Mouse (Mus musculus): ENCODE data around the gene Cyp24a1. TPM values are rescaled to one million over a fixed set of nuclear protein-coding genes. Genes with fewer than 3 reads are reported as not detected.
"Not testable (repeated sequence)": the region's sequence is repeated elsewhere in the genome, so short reads cannot be mapped to it uniquely, and the experiment has no call there.

The Cyp24a1 gene
- polyA plus RNA-seq, 1 experiment, result 29.2 TPM

- Histone ChIP-seq H3K4me3 (ENCODE audit: insufficient read depth, low read depth, low read length) (no peak overlapping the region), H3K27ac (ENCODE audit: insufficient read depth, low read depth, low read length) (no peak overlapping the region), H3K4me1 (ENCODE audit: control insufficient read depth, insufficient read depth, low read length) (peaks cover 20% of the 10 kb centered on the region), H3K36me3 (ENCODE audit: control insufficient read depth, insufficient read depth, low read length) (no peaks in the 10 kb centered on the region), H3K27me3 (replicated peaks; ENCODE audit: control insufficient read depth, insufficient read depth, low read length) (no peaks in the 10 kb centered on the region)
- TF ChIP-seq CTCF (conservative IDR thresholded peaks at IDR 0.05; ENCODE audit: insufficient read depth, insufficient read length, low read depth, low read length), result no peak
- no peak for TF ChIP-seq POLR2A (IDR thresholded peaks at IDR 0.05; ENCODE audit: low read depth, low read length)
- WGBS, result 21% methylated on average over 4 of the region's 4 CpGs
- DNase-seq, result peak; percentile 81
Observed at GRCm38 (mm10) chr2:170464817-170465216, 32.1 kb downstream of the Cyp24a1 start.

DNA sequence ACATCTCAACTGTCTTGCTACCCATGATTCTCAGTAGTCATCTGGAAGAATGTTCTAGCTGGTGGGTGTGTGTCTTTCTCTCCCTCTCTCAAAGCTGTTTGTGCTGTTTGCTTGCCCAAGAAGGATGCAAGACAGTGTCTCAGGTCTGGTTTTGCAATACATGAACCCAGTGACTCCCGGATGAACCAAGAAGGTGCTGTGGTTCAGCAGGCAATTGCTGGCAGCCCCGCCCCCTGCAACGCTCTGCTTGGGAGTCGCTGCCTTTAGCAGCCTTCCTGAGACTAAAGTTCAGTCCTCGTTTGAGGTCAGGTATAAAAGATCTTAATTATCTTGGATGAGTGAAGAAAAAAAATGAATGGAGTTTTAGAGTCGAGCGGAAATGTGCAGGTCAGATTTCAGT lies 35.3 kb downstream of the Cyp24a1 start:
- Histone ChIP-seq H3K27ac (ENCODE audit: insufficient read depth, low read depth, low read length) (peak overlapping the region; percentile 74; the same call in 1 of the 2 replicates), H3K4me1 (ENCODE audit: control insufficient read depth, insufficient read depth, low read length) (peaks cover 20% of the 10 kb centered on the region; the same call in 1 of the 2 replicates), H3K36me3 (ENCODE audit: control insufficient read depth, insufficient read depth, low read length) (no peaks in the 10 kb centered on the region), H3K27me3 (replicated peaks; ENCODE audit: control insufficient read depth, insufficient read depth, low read length) (no peaks in the 10 kb centered on the region), H3K4me3 (ENCODE audit: insufficient read depth, low read depth, low read length) (no peak overlapping the region)
- TF ChIP-seq POLR2A (IDR thresholded peaks at IDR 0.05; ENCODE audit: low read depth, low read length), result no peak
- no peak for TF ChIP-seq CTCF (conservative IDR thresholded peaks at IDR 0.05; ENCODE audit: insufficient read depth, insufficient read length, low read depth, low read length)
- WGBS, result 29% methylated on average over 7 of the region's 7 CpGs
- DNase-seq, result peak; percentile 92

- 0 out of 2 replicates have a peak overlapping the region, but pooled peaks have one; percentile 5 for H3K27ac ChIP-seq (ENCODE audit: insufficient read depth, low read depth, low read length)
- H3K36me3 ChIP-seq (ENCODE audit: control insufficient read depth, insufficient read depth, low read length), result no peaks in the 10 kb centered on the region
- peak; percentile 91 for DNase-seq
- H3K4me3 ChIP-seq (ENCODE audit: insufficient read depth, low read depth, low read length), result no peak overlapping the region
- 27% methylated on average over 9 of the region's 9 CpGs for WGBS
- no peaks in the 10 kb centered on the region for H3K27me3 ChIP-seq (replicated peaks; ENCODE audit: control insufficient read depth, insufficient read depth, low read length)
- TF ChIP-seq POLR2A (IDR thresholded peaks at IDR 0.05; ENCODE audit: low read depth, low read length) (no peak), CTCF (conservative IDR thresholded peaks at IDR 0.05; ENCODE audit: insufficient read depth, insufficient read length, low read depth, low read length) (no peak)
- H3K4me1 ChIP-seq (ENCODE audit: control insufficient read depth, insufficient read depth, low read length), result peaks cover 17% of the 10 kb centered on the region; the same call in 1 of the 2 replicates
Observed at GRCm38 (mm10) chr2:170459805-170460204, 37.1 kb downstream of the Cyp24a1 start.

DNA sequence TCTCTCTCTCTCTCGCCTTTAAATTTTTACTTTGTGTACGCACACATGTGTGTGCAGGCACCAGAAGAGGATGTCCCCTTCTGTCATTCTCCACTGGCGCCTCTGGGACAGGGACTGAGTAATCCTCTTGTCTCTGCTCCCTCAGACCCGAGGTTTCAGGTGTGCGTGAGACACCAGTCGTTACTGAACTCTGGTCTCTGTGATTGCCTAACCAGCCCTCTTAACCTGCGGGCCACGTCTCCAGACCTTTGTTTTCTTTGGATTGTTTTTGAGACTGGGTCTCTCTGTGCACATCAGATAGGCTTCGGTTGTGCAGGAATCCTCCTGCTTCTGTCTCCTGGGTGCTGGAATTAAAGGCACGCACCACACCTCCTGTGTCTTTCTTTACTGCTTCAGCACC lies 37.8 kb downstream of the Cyp24a1 start:
- Histone ChIP-seq H3K4me3 (ENCODE audit: insufficient read depth, low read depth, low read length) (no peak overlapping the region), H3K27me3 (replicated peaks; ENCODE audit: control insufficient read depth, insufficient read depth, low read length) (no peaks in the 10 kb centered on the region), H3K27ac (ENCODE audit: insufficient read depth, low read depth, low read length) (0 out of 2 replicates have a peak overlapping the region, but pooled peaks have one; percentile 5), H3K4me1 (ENCODE audit: control insufficient read depth, insufficient read depth, low read length) (peaks cover 17% of the 10 kb centered on the region; the same call in 1 of the 2 replicates), H3K36me3 (ENCODE audit: control insufficient read depth, insufficient read depth, low read length) (no peaks in the 10 kb centered on the region)
- WGBS, result 64% methylated on average over 10 of the region's 10 CpGs
- peak; percentile 36 for DNase-seq
- TF ChIP-seq POLR2A (IDR thresholded peaks at IDR 0.05; ENCODE audit: low read depth, low read length), result no peak
- no peak for TF ChIP-seq CTCF (conservative IDR thresholded peaks at IDR 0.05; ENCODE audit: insufficient read depth, insufficient read length, low read depth, low read length)

- H3K27me3 ChIP-seq (replicated peaks; ENCODE audit: control insufficient read depth, insufficient read depth, low read length); H3K4me1 ChIP-seq (ENCODE audit: control insufficient read depth, insufficient read depth, low read length); DNase-seq; H3K27ac ChIP-seq (ENCODE audit: insufficient read depth, low read depth, low read length); H3K36me3 ChIP-seq (ENCODE audit: control insufficient read depth, insufficient read depth, low read length); H3K4me3 ChIP-seq (ENCODE audit: insufficient read depth, low read depth, low read length): not testable (repeated sequence)
- WGBS, result 40% methylated on average over 3 of the region's 4 CpGs
Observed at GRCm38 (mm10) chr2:170453809-170454208, 43.1 kb downstream of the Cyp24a1 start.

- no peaks in the 10 kb centered on the region for H3K36me3 ChIP-seq (ENCODE audit: control insufficient read depth, insufficient read depth, low read length)
- no peaks in the 10 kb centered on the region for H3K27me3 ChIP-seq (replicated peaks; ENCODE audit: control insufficient read depth, insufficient read depth, low read length)
- no peaks in the 10 kb centered on the region; the same call in 1 of the 2 replicates for H3K4me1 ChIP-seq (ENCODE audit: control insufficient read depth, insufficient read depth, low read length)
- WGBS, result 4% methylated on average over 9 of the region's 9 CpGs
- peak; percentile 89 for DNase-seq
- H3K27ac ChIP-seq (ENCODE audit: insufficient read depth, low read depth, low read length), result no peak overlapping the region
- H3K4me3 ChIP-seq (ENCODE audit: insufficient read depth, low read depth, low read length), result no peak overlapping the region
- TF ChIP-seq POLR2A (IDR thresholded peaks at IDR 0.05; ENCODE audit: low read depth, low read length), result no peak
- peak; percentile 99 for TF ChIP-seq CTCF (conservative IDR thresholded peaks at IDR 0.05; ENCODE audit: insufficient read depth, insufficient read length, low read depth, low read length)
Observed at GRCm38 (mm10) chr2:170450933-170451332, 46.0 kb downstream of the Cyp24a1 start.

DNA sequence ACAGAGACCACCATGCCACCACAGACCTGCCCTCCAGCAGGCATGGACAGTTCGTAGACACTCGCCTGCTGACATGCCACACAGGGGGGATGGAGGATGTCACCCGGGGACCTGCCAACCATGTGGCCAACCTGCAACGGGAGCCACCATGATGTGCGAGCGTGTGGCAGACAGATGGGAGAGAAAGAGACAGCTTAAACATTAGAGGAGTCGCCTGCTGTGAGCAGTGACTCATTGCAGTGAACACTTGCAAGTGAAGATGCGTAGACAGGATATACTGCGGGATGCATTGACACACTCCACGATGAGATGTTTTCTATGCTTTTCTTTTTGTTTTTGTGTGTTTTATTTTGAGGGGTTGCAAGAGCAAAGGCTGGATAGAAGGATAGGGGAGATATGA lies 49.3 kb downstream of the Cyp24a1 start:
- H3K4me1 ChIP-seq (ENCODE audit: control insufficient read depth, insufficient read depth, low read length), result no peaks in the 10 kb centered on the region; the same call in 1 of the 2 replicates
- DNase-seq, result no peak
- no peak overlapping the region for H3K27ac ChIP-seq (ENCODE audit: insufficient read depth, low read depth, low read length)
- no peaks in the 10 kb centered on the region for H3K27me3 ChIP-seq (replicated peaks; ENCODE audit: control insufficient read depth, insufficient read depth, low read length)
- H3K4me3 ChIP-seq (ENCODE audit: insufficient read depth, low read depth, low read length), result no peak overlapping the region
- TF ChIP-seq POLR2A (IDR thresholded peaks at IDR 0.05; ENCODE audit: low read depth, low read length) (no peak), CTCF (conservative IDR thresholded peaks at IDR 0.05; ENCODE audit: insufficient read depth, insufficient read length, low read depth, low read length) (no peak)
- H3K36me3 ChIP-seq (ENCODE audit: control insufficient read depth, insufficient read depth, low read length), result no peaks in the 10 kb centered on the region
- WGBS, result 74% methylated on average over 10 of the region's 10 CpGs
